23 mouse cellular contexts compared by ENCODE assay signal in genomic region chr2:20818226-20818625, GRCm38 (mm10).
DNase-seq lines count a peak whose midpoint lies in the region; ATAC-seq lines count a peak whose summit lies in the region.
"Had no signal": no experiment of that assay in that cellular context is flagged by ENCODE, and none has a peak within 500 bp of the region (broad histone marks: within the 10 kb centered on the region; RNA-seq: fewer than 3 reads in every experiment).

No protein-coding gene starts in this region.

- WGBS in kidney, embryonic 14.5 days = 63% methylated on average over 7 of the region's 7 CpGs
- 52% methylated on average over 7 of the region's 7 CpGs for WGBS in kidney, embryonic 16.5 days
- WGBS in hindbrain, embryonic 14.5 days = 84% methylated on average over 7 of the region's 7 CpGs

- H3K36me3 ChIP-seq in kidney, embryonic 14.5 days (ENCODE audit: control insufficient read depth, insufficient read depth, low read length) = no peaks in the 10 kb centered on the region
- H3K36me3 ChIP-seq in kidney, embryonic 16.5 days (ENCODE audit: insufficient read depth, low read length) = no peaks in the 10 kb centered on the region
- no peaks in the 10 kb centered on the region for H3K36me3 ChIP-seq in hindbrain, embryonic 14.5 days (replicated peaks; ENCODE audit: control insufficient read depth, insufficient read depth)
- H3K36me3 ChIP-seq: embryonic facial prominence, embryonic 13.5 days; embryonic facial prominence, embryonic 15.5 days; forebrain, embryonic 10.5 days; forebrain, embryonic 12.5 days had no signal

- ATAC-seq in kidney, embryonic 14.5 days (ENCODE audit: low FRiP score, low TSS enrichment) = peak; percentile 55; the same call in 1 of the 2 replicates
- peak; percentile 78; the same call in 1 of the 2 replicates for ATAC-seq in kidney, embryonic 16.5 days (ENCODE audit: low FRiP score, low TSS enrichment)
- no peak for ATAC-seq in hindbrain, embryonic 14.5 days (ENCODE audit: low FRiP score)
- ATAC-seq: forebrain, embryonic 14.5 days; forebrain, embryonic 16.5 days had no signal

- H3K27me3 ChIP-seq in kidney, embryonic 14.5 days (ENCODE audit: control insufficient read depth, insufficient read depth, low read length) = no peaks in the 10 kb centered on the region
- H3K27me3 ChIP-seq in kidney, embryonic 16.5 days (ENCODE audit: insufficient read depth, low read length) = no peaks in the 10 kb centered on the region
- no peaks in the 10 kb centered on the region for H3K27me3 ChIP-seq in hindbrain, embryonic 14.5 days (ENCODE audit: control insufficient read depth, insufficient read depth, low read length)
- H3K27me3 ChIP-seq: embryonic facial prominence, embryonic 13.5 days; embryonic facial prominence, embryonic 15.5 days; forebrain, embryonic 12.5 days had no signal

- H3K27ac ChIP-seq in kidney, embryonic 14.5 days (ENCODE audit: low read depth, low read length) = no peak overlapping the region
- H3K27ac ChIP-seq in kidney, embryonic 16.5 days (ENCODE audit: low read length) = no peak overlapping the region
- H3K27ac ChIP-seq in hindbrain, embryonic 14.5 days = no peak overlapping the region
- H3K27ac ChIP-seq: embryonic facial prominence, embryonic 13.5 days; embryonic facial prominence, embryonic 15.5 days; forebrain, embryonic 10.5 days; forebrain, embryonic 12.5 days had no signal

- H3K4me2 ChIP-seq in kidney, embryonic 14.5 days (replicated peaks; ENCODE audit: low read depth, low read length) = no peak overlapping the region
- no peak overlapping the region for H3K4me2 ChIP-seq in kidney, embryonic 16.5 days (replicated peaks; ENCODE audit: low read depth, low read length)
- no peak overlapping the region for H3K4me2 ChIP-seq in hindbrain, embryonic 14.5 days (replicated peaks)
- H3K4me2 ChIP-seq: embryonic facial prominence, embryonic 13.5 days; embryonic facial prominence, embryonic 15.5 days; forebrain, embryonic 12.5 days had no signal

- no peak overlapping the region for H3K4me3 ChIP-seq in kidney, embryonic 14.5 days (ENCODE audit: low read length)
- H3K4me3 ChIP-seq in kidney, embryonic 16.5 days (ENCODE audit: low read length) = no peak overlapping the region
- no peak overlapping the region for H3K4me3 ChIP-seq in hindbrain, embryonic 14.5 days (replicated peaks; ENCODE audit: low read length)
- H3K4me3 ChIP-seq: embryonic facial prominence, embryonic 13.5 days; embryonic facial prominence, embryonic 15.5 days; erythroblast, embryonic 14.5 days; forebrain, embryonic 10.5 days; forebrain, embryonic 12.5 days had no signal

- H3K9ac ChIP-seq in kidney, embryonic 14.5 days (ENCODE audit: low read depth, low read length) = no peak overlapping the region
- H3K9ac ChIP-seq in kidney, embryonic 16.5 days (replicated peaks; ENCODE audit: low read length) = no peak overlapping the region
- H3K9ac ChIP-seq in hindbrain, embryonic 14.5 days = no peak overlapping the region
- H3K9ac ChIP-seq: embryonic facial prominence, embryonic 13.5 days; embryonic facial prominence, embryonic 15.5 days; forebrain, embryonic 12.5 days had no signal

- no peaks in the 10 kb centered on the region for H3K4me1 ChIP-seq in kidney, embryonic 14.5 days (ENCODE audit: control insufficient read depth, insufficient read depth, low read length)
- no peaks in the 10 kb centered on the region for H3K4me1 ChIP-seq in kidney, embryonic 16.5 days (ENCODE audit: insufficient read depth, low read length)
- no peaks in the 10 kb centered on the region for H3K4me1 ChIP-seq in hindbrain, embryonic 14.5 days (replicated peaks; ENCODE audit: control insufficient read depth, insufficient read depth, low read length)
- H3K4me1 ChIP-seq: embryonic facial prominence, embryonic 13.5 days; embryonic facial prominence, embryonic 15.5 days; forebrain, embryonic 10.5 days; forebrain, embryonic 12.5 days had no signal

- H3K9me3 ChIP-seq in kidney, embryonic 14.5 days (ENCODE audit: control insufficient read depth, low read length) = no peaks in the 10 kb centered on the region
- peaks cover 5% of the 10 kb centered on the region; the same call in 1 of the 2 replicates for H3K9me3 ChIP-seq in kidney, embryonic 16.5 days (ENCODE audit: low read length)
- H3K9me3 ChIP-seq in hindbrain, embryonic 14.5 days (ENCODE audit: control insufficient read depth, low read length) = 0 out of 2 replicates have a peak, but pooled peaks cover 6% of the 10 kb centered on the region
- H3K9me3 ChIP-seq: embryonic facial prominence, embryonic 13.5 days; embryonic facial prominence, embryonic 15.5 days; forebrain, embryonic 12.5 days had no signal

- DNase-seq in kidney, postnatal 10 days = no peak
- DNase-seq in kidney, postnatal 25 days = no peak
- peak; percentile 23 for DNase-seq in gonadal fat pad, adult 2 months (ENCODE audit: low read depth)
- DNase-seq in hindbrain, embryonic 14.5 days (ENCODE audit: low spot score) = no peak
- DNase-seq: adrenal gland, adult 2 months; adrenal gland, postnatal 10 days; adrenal gland, postnatal 25 days; cerebellum, adult 11 months; cerebellum, adult 18-20 months; cerebellum, adult 8-10 months; cerebellum, adult 9-11 months; cerebellum, postnatal 14 days; cerebellum, postnatal 36 days; embryo, embryonic 11 days had no signal
